Mouse (Mus musculus) heart, embryonic 10.5 days (tissue): Measurements from ENCODE around the gene Tle6. TPM values are rescaled to one million over a fixed set of nuclear protein-coding genes. Genes with fewer than 3 reads are reported as not detected.
A peak's percentile ranks its signal among the peaks of the same experiment; 100 is the strongest.

Experiments used
- DNase-seq: peaks from one replicate; pipeline ENCODE4 v3.0.0-alpha.2; 2017; ENCODE audit warnings: low spot score
- H3K27ac ChIP-seq: fragments of 300-500 bp; sonication (generic); 2 replicates; pipeline ENCODE4 v1.5.1; 2016; ENCODE audit warnings: mild to moderate bottlenecking
- H3K27me3 ChIP-seq: fragments of 300-500 bp; sonication (generic); 2 replicates; pipeline ENCODE4 v1.6.1; 2016; ENCODE audit warnings: mild to moderate bottlenecking; ENCODE audit not compliant: poor library complexity, insufficient read depth, severe bottlenecking
- H3K36me3 ChIP-seq: fragments of 300-500 bp; sonication (generic); 2 replicates; pipeline ENCODE4 v1.6.1; 2016; ENCODE audit warnings: mild to moderate bottlenecking, moderate library complexity
- H3K4me1 ChIP-seq: fragments of 300-500 bp; sonication (generic); 2 replicates; pipeline ENCODE4 v1.6.1; 2016; ENCODE audit warnings: mild to moderate bottlenecking
- H3K4me3 ChIP-seq: fragments of 300-500 bp; sonication (generic); 2 replicates; pipeline ENCODE4 v1.5.1; 2016; ENCODE audit warnings: mild to moderate bottlenecking, moderate library complexity
- H3K9me3 ChIP-seq: fragments of 300-500 bp; sonication (generic); 2 replicates; pipeline ENCODE4 v1.6.1; 2016; ENCODE audit warnings: mild to moderate bottlenecking, moderate library complexity
- WGBS: fragments of 180-500 bp; shearing (Covaris S2); methylation state at CpG from one replicate; pipeline ENCODE4 v1.1.7; 2016; 5-methylcytosine and 5-hydroxymethylcytosine counted together
- polyA plus RNA-seq: library from polyadenylated mRNA; unstranded; fragments of >200 nt; fragmentation: Nextera tagmentation; extraction: Ambion mirVana; gene quantifications from 2 replicates; pipeline ENCODE4 v1.2.1, GENCODE M21; 2016

The Tle6 gene
- polyA plus RNA-seq, 1 experiment from 2014 or later = 29.0 TPM

- H3K4me3 ChIP-seq = no peak overlapping the region
- no peaks in the 10 kb centered on the region for H3K36me3 ChIP-seq
- peak; percentile 89 for DNase-seq
- no peaks in the 10 kb centered on the region for H3K27me3 ChIP-seq
- H3K4me1 ChIP-seq = peaks cover 13% of the 10 kb centered on the region
- WGBS = 8% methylated on average over 7 of the region's 7 CpGs
- H3K9me3 ChIP-seq = peaks cover 3% of the 10 kb centered on the region; the same call in 1 of the 2 replicates
- H3K27ac ChIP-seq = no peak overlapping the region
Measured at GRCm38 (mm10) chr10:81550257-81550656, 50.6 kb downstream of the Tle6 start.

DNA sequence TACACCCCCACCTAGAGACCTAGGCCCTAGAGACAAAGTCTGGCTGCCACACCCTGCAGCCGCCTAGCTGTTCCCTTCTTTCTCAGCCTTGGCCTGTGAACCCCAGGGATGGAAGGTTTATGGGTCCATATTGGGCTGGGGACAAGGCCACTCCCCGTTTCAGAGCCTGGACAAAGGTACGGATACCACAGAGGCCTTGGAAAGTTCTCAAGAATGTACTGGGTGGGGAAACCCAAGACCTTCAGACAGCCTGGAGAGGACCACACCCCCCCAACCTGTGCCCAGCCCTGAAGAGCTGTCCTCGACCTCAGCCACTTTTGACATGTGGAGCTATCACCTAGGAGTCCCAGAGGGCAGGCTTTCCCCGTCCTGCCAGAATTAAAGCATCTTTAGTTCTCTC lies 51.9 kb downstream of the Tle6 start:
- Histone ChIP-seq H3K36me3 (no peaks in the 10 kb centered on the region), H3K27me3 (no peaks in the 10 kb centered on the region), H3K4me3 (no peak overlapping the region), H3K4me1 (peaks cover 18% of the 10 kb centered on the region), H3K9me3 (peaks cover 3% of the 10 kb centered on the region; the same call in 1 of the 2 replicates), H3K27ac (no peak overlapping the region)
- no peak for DNase-seq
- 64% methylated on average over 5 of the region's 5 CpGs for WGBS

- Histone ChIP-seq H3K27ac (no peak overlapping the region), H3K9me3 (no peaks in the 10 kb centered on the region), H3K27me3 (no peaks in the 10 kb centered on the region), H3K4me3 (no peak overlapping the region), H3K4me1 (peaks cover 37% of the 10 kb centered on the region), H3K36me3 (peaks cover 7% of the 10 kb centered on the region; the same call in 1 of the 2 replicates)
- WGBS = 90% methylated on average over 13 of the region's 13 CpGs
- no peak for DNase-seq
Measured at GRCm38 (mm10) chr10:81546788-81547571, 53.9 kb downstream of the Tle6 start.

- Histone ChIP-seq H3K27me3 (no peaks in the 10 kb centered on the region), H3K36me3 (peaks cover 7% of the 10 kb centered on the region; the same call in 1 of the 2 replicates), H3K27ac (peak overlapping the region; percentile 25; the same call in 1 of the 2 replicates), H3K4me1 (peaks cover 38% of the 10 kb centered on the region), H3K4me3 (no peak overlapping the region), H3K9me3 (no peaks in the 10 kb centered on the region)
- WGBS = 50% methylated on average over 5 of the region's 5 CpGs
- no peak for DNase-seq
Measured at GRCm38 (mm10) chr10:81546332-81546731, 54.5 kb downstream of the Tle6 start.

DNA sequence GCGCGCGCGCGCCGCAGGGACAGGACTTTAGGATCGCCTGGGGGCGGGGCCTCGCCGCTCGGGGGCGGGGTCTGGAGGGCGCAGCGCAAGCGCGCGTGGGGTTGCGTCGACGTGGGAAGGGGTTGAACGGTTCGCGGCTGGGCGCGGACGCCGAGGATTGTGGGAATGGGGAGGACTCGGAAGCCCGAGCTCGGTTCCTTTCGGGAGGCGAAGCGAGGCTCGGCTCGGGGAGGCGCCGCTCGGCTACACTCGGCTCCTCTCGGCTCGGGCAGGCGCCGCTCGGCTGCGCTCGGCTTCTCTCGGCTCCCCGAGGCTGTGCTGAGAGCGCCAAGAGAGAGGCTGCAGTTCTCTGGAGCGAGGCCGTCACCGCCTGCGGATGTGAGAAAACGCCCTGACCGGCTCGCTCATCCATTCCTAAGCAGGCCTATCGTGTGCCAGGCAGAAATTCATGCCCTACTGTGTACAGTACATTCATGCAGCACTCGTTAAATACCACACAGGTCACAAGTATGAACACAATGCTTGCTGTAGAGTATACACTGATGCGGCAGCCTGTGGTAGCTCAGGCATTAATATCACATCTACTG lies 55.6 kb downstream of the Tle6 start, which contains the start of gene Gna11:
TSS of gene Gna11 (minus strand) at position 30 of the 587 bp plus-strand sequence.
- no peaks in the 10 kb centered on the region for H3K9me3 ChIP-seq
- peaks cover 9% of the 10 kb centered on the region for H3K36me3 ChIP-seq
- peak within 1 kb of the TSS; percentile 96 for H3K4me3 ChIP-seq
- 2% methylated on average over 59 of the region's 59 CpGs for WGBS
- no peaks in the 10 kb centered on the region for H3K27me3 ChIP-seq
- H3K4me1 ChIP-seq = peaks cover 40% of the 10 kb centered on the region
- DNase-seq = peak; percentile 99
- H3K27ac ChIP-seq = peak within 1 kb of the TSS; percentile 93

- Histone ChIP-seq H3K9me3 (no peaks in the 10 kb centered on the region), H3K27ac (peak overlapping the region; percentile 93), H3K36me3 (peaks cover 15% of the 10 kb centered on the region), H3K4me3 (peak overlapping the region; percentile 96), H3K4me1 (peaks cover 40% of the 10 kb centered on the region), H3K27me3 (no peaks in the 10 kb centered on the region)
- peak; percentile 85 for DNase-seq
- 1% methylated on average over 93 of the region's 93 CpGs for WGBS
Measured at GRCm38 (mm10) chr10:81544296-81545160, 56.3 kb downstream of the Tle6 start.

GRCm38 (mm10) chr10:81543633-81544032 lies 57.2 kb downstream of the Tle6 start:
- peaks cover 21% of the 10 kb centered on the region for H3K36me3 ChIP-seq
- peaks cover 43% of the 10 kb centered on the region for H3K4me1 ChIP-seq
- no peak for DNase-seq
- WGBS = 81% methylated on average over 1 of the region's 1 CpGs
- no peaks in the 10 kb centered on the region for H3K9me3 ChIP-seq
- peak overlapping the region; percentile 96 for H3K4me3 ChIP-seq
- H3K27ac ChIP-seq = peak overlapping the region; percentile 93; the same call in 1 of the 2 replicates
- no peaks in the 10 kb centered on the region for H3K27me3 ChIP-seq

DNA sequence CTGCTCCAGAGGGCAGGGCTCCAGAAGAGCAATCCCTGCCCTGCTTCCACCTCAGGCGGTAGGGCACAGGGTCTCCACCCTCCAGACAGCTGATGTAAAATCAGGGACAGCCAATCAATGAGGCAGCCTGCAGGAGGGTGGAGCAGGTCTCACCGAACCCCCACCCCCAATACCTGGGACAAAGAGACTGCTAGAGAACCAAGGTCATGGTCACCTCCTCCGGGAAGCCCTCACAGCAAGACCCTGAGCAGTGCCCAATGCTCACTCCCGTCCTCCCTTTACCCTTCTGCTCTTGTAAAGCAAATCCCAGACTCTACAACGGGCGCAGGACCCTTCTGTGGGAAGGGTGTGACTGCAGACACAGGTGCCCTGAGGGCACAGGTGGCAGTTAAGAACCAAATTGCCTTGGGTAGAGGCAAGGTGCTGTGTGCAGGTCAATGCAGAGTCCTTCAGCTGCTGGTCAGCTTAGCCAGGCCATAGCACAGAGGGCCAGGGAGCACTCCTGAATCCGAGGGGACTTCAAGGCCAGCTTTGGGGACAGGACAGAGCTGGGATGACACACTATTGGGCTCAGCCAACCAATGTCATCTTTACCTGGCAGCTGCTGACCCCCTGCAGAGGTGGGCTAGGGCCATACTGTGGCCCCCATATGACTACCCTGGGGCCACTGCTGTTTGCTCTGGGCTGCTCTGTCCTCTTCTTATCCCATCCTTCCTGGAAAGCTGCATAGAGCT lies 58.0 kb downstream of the Tle6 start:
- H3K27me3 ChIP-seq = no peaks in the 10 kb centered on the region
- H3K4me3 ChIP-seq = peak overlapping the region; percentile 96; the same call in 1 of the 2 replicates
- 77% methylated on average over 7 of the region's 7 CpGs for WGBS
- no peaks in the 10 kb centered on the region for H3K9me3 ChIP-seq
- no peak overlapping the region for H3K27ac ChIP-seq
- peaks cover 25% of the 10 kb centered on the region for H3K36me3 ChIP-seq
- H3K4me1 ChIP-seq = peaks cover 46% of the 10 kb centered on the region
- DNase-seq = no peak

DNA sequence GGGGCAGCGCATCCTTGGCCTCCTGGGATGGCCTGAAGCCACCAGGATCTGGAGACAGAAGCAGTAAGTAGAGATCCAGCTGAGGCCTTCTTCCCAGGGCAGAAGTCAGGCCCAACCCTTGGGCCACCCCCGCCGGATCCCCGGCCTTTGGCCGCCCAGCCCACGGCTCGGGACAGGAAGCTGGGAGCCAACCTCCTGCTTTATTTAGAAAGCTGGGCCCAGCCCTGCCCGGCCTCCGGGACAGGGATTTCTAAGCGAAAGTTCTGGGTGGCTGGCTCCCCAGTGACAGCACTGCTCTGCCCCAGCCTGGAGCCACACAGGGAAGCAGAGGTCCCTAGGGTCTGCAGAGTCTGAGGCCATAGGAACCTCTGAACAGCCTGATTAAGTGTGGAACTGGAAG lies 59.1 kb downstream of the Tle6 start:
- 0 out of 2 replicates have a peak overlapping the region, but pooled peaks have one; percentile 13 for H3K27ac ChIP-seq
- no peak for DNase-seq
- 0 out of 2 replicates have a peak overlapping the region, but pooled peaks have one; percentile 26 for H3K4me3 ChIP-seq
- peaks cover 32% of the 10 kb centered on the region for H3K36me3 ChIP-seq
- no peaks in the 10 kb centered on the region for H3K9me3 ChIP-seq
- H3K27me3 ChIP-seq = no peaks in the 10 kb centered on the region
- peaks cover 46% of the 10 kb centered on the region for H3K4me1 ChIP-seq
- WGBS = 51% methylated on average over 10 of the region's 10 CpGs

DNA sequence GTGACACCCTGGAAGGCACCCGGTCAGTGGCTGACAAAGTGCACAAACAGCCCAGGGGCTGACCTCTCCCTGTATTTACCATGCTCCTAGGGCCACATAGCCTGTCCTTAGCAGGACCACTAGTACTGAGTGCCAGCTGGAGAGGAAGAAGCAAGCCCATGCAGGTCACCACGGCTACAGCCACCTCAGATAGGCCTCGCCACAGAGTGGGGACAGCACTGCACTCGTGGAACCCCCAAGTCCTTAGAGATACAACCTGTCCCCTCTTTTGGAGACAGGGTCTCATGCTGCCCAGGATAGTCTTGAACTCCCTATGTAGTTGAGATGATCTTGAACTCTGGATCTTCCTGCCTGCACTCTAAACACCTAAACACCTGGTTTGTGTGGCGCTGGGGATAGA lies 59.5 kb downstream of the Tle6 start:
- Histone ChIP-seq H3K27ac (0 out of 2 replicates have a peak overlapping the region, but pooled peaks have one; percentile 13), H3K27me3 (no peaks in the 10 kb centered on the region), H3K36me3 (peaks cover 36% of the 10 kb centered on the region), H3K4me1 (peaks cover 45% of the 10 kb centered on the region), H3K4me3 (no peak overlapping the region), H3K9me3 (no peaks in the 10 kb centered on the region)
- no peak for DNase-seq
- WGBS = 79% methylated on average over 5 of the region's 5 CpGs
